Mouse (Mus musculus) forebrain, embryonic 15.5 days (tissue): ENCODE measurements around the gene Ddx6. TPM values are rescaled to one million over a fixed set of nuclear protein-coding genes. Genes with fewer than 3 reads are reported as not detected.

Source experiments
- ATAC-seq: fragments of 200-750 bp; cut with Nextera tagmentation; replicated peaks from 2 replicates; pipeline ENCODE4 v1.8.0; 2017; ENCODE audit warnings: mild to moderate bottlenecking, moderate TSS enrichment, moderate library complexity
- H3K27ac ChIP-seq: fragments of 300-500 bp; sonication (generic); replicated peaks from 2 replicates; pipeline ENCODE4 v1.5.1; 2015; ENCODE audit warnings: mild to moderate bottlenecking, inconsistent platforms
- H3K27me3 ChIP-seq: fragments of 300-500 bp; sonication (generic); 2 replicates; pipeline ENCODE4 v1.6.1; 2015; ENCODE audit warnings: inconsistent platforms
- H3K36me3 ChIP-seq: fragments of 300-500 bp; sonication (generic); 2 replicates; pipeline ENCODE4 v1.6.1; 2015; ENCODE audit warnings: mild to moderate bottlenecking, inconsistent platforms
- H3K4me1 ChIP-seq: fragments of 300-500 bp; sonication (generic); 2 replicates; pipeline ENCODE4 v1.6.1; 2015; ENCODE audit warnings: inconsistent platforms
- H3K4me2 ChIP-seq: fragments of 300-500 bp; sonication (generic); replicated peaks from 2 replicates; pipeline ENCODE4 v1.6.1; 2015; ENCODE audit warnings: mild to moderate bottlenecking, inconsistent platforms
- H3K4me3 ChIP-seq: fragments of 300-500 bp; sonication (generic); 2 replicates; pipeline ENCODE4 v1.5.1; 2015; ENCODE audit warnings: mild to moderate bottlenecking, inconsistent platforms
- H3K9ac ChIP-seq: fragments of 300-500 bp; sonication (generic); replicated peaks from 2 replicates; pipeline ENCODE4 v1.6.1; 2015; ENCODE audit warnings: mild to moderate bottlenecking, inconsistent platforms
- H3K9me3 ChIP-seq: fragments of 300-500 bp; sonication (generic); 2 replicates; pipeline ENCODE4 v1.6.1; 2016; ENCODE audit warnings: inconsistent platforms
- WGBS: fragments of 180-500 bp; shearing (Covaris S2); methylation state at CpG from one replicate; pipeline ENCODE4 v1.1.7; 2015; ENCODE audit warnings: mixed read lengths; 5-methylcytosine and 5-hydroxymethylcytosine counted together
- polyA plus RNA-seq: library from polyadenylated mRNA; unstranded; fragments of >200 nt; fragmentation: Nextera tagmentation; extraction: Ambion mirVana; gene quantifications from 2 replicates; pipeline ENCODE4 v1.2.1, GENCODE M21; 2015

Gene Ddx6
- polyA plus RNA-seq, 1 experiment from 2014 or later = 23.1 TPM

DNA sequence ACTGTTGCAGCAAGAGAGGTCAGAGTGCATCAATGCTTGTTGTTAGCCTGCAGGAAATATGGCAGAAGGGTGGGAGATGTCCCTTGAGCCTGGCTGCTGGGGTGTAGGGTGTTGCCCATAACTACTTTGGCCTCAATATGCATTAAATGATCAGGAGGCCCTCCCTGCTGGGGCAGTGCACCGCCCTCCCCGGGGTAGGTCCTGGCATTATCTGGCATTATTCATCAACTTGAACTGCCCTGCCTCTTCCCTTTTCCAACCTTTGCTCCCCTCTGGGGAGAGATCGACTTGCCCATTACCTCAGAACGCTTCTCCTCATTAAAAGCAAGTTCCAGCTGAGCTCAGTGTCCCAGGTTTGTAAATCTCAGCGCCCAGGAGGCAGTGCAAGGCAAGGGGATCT lies 74.9 kb downstream of the Ddx6 start:
- WGBS = 68% methylated on average over 5 of the region's 5 CpGs
- ATAC-seq = no peak
- H3K27me3 ChIP-seq = no peaks in the 10 kb centered on the region
- H3K4me3 ChIP-seq = no peak overlapping the region
- H3K27ac ChIP-seq = no peak overlapping the region
- no peaks in the 10 kb centered on the region for H3K4me1 ChIP-seq
- H3K36me3 ChIP-seq = no peaks in the 10 kb centered on the region
- no peaks in the 10 kb centered on the region for H3K9me3 ChIP-seq
- no peak overlapping the region for H3K9ac ChIP-seq
- H3K4me2 ChIP-seq = no peak overlapping the region

GRCm38 (mm10) chr9:44683046-44683445 lies 78.4 kb downstream of the Ddx6 start:
- H3K27ac ChIP-seq = no peak overlapping the region
- no peak overlapping the region for H3K4me2 ChIP-seq
- no peaks in the 10 kb centered on the region for H3K27me3 ChIP-seq
- peaks cover 15% of the 10 kb centered on the region for H3K36me3 ChIP-seq
- H3K9ac ChIP-seq = no peak overlapping the region
- H3K4me3 ChIP-seq = no peak overlapping the region
- no peak for ATAC-seq
- WGBS = 86% methylated on average over 8 of the region's 8 CpGs
- H3K4me1 ChIP-seq = peaks cover 18% of the 10 kb centered on the region
- no peaks in the 10 kb centered on the region for H3K9me3 ChIP-seq

DNA sequence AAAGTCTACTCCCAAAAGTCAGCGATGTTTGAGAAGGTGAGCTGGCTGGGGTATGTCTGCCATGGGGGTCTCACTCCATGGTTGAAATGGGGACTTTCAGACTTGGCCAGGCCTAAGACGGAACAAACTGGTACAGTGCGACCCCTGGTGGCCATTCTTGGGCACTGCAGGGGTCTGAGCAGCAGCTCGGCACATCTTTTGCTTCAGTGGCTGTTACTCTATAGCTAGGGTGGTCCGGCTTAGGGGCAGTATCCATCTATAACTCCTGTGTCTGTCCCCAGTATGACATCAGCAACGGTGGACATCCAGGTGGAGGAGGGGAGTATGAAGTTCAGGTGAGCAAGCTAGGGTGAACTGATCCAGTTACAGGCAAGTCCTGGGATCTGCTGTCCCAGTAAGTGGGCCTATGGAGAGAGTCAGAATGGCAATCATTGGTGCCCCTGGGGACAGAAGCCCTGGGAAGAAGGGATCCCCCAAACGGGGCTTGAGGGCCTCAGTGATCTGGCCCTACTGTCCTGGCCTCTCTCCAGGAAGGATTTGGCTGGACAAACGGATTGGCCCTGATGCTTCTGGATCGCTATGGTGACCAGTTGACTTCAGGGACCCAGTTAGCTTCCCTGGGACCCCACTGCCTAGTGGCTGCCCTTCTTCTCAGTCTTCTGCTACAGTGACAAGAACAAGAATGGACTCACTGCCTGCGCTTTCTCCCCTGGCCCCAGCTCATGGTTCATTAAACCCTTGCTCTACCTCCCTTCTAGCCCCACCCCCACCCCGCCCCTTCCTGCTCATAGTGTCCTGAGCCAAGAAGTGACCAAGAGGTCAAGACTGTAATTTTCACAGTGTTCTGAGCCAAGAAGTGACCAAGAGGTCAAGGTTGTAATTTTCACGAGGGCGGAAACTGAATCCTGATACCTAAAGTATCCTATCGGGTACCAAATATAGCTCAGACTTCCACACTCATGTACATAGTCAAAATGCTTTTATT lies 80.9 kb downstream of the Ddx6 start:
- Histone ChIP-seq H3K9ac (peak overlapping the region; percentile 15; the same call in 1 of the 2 replicates), H3K27me3 (no peaks in the 10 kb centered on the region), H3K27ac (peak overlapping the region; percentile 64), H3K9me3 (no peaks in the 10 kb centered on the region), H3K36me3 (peaks cover 27% of the 10 kb centered on the region), H3K4me3 (no peak overlapping the region), H3K4me1 (peaks cover 18% of the 10 kb centered on the region), H3K4me2 (no peak overlapping the region)
- peak; percentile 67 for ATAC-seq
- WGBS = 42% methylated on average over 14 of the region's 14 CpGs

DNA sequence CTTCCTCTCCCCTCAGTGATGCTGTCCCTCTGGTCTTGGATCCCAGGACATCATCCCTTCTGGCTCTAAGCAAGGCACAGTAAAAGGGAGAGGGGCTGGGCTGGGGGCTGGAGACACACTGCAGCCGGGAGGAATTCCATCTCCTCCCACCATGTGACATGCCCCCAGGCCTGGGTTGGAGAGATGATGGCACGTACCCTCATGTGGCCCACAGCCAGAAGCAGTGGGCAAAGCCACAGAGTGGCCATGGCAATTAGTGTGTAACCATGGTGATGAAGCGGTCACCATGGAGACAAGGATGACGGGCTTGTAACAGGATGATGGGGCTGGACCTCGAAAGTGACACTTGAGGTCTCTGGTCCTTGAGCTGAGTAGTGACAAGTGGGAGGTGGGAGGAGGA lies 81.9 kb downstream of the Ddx6 start:
- Histone ChIP-seq H3K4me2 (no peak overlapping the region), H3K4me3 (no peak overlapping the region), H3K9ac (0 out of 2 replicates have a peak overlapping the region, but pooled peaks have one; percentile 1), H3K4me1 (peaks cover 28% of the 10 kb centered on the region), H3K9me3 (no peaks in the 10 kb centered on the region), H3K36me3 (peaks cover 27% of the 10 kb centered on the region), H3K27ac (peak overlapping the region; percentile 64), H3K27me3 (no peaks in the 10 kb centered on the region)
- WGBS = 23% methylated on average over 5 of the region's 5 CpGs
- peak; percentile 26 for ATAC-seq

GRCm38 (mm10) chr9:44688013-44688412 lies 83.3 kb downstream of the Ddx6 start:
- Histone ChIP-seq H3K4me3 (no peak overlapping the region), H3K4me1 (peaks cover 38% of the 10 kb centered on the region), H3K9ac (no peak overlapping the region), H3K9me3 (no peaks in the 10 kb centered on the region), H3K4me2 (no peak overlapping the region), H3K27ac (no peak overlapping the region), H3K27me3 (no peaks in the 10 kb centered on the region), H3K36me3 (peaks cover 27% of the 10 kb centered on the region)
- WGBS = 79% methylated on average over 9 of the region's 9 CpGs
- no peak for ATAC-seq

Other genes starting within 250 kb of the Ddx6 start
- 38.4 and 42.3 TPM in 2 replicates for gene Vps11, start 243.2 kb upstream of the Ddx6 start, polyA plus RNA-seq
- 21.6 and 22.0 TPM in 2 replicates for gene Hyou1, start 225.4 kb upstream of the Ddx6 start, polyA plus RNA-seq
- 36.1 and 37.4 TPM in 2 replicates for gene Slc37a4, start 208.0 kb upstream of the Ddx6 start, polyA plus RNA-seq
- 1,070 and 1,143 TPM in 2 replicates for gene Rps25, start 197.8 kb upstream of the Ddx6 start, polyA plus RNA-seq
- 320 and 321 TPM in 2 replicates for gene Trappc4, start 197.3 kb upstream of the Ddx6 start, polyA plus RNA-seq
- 34.6 and 35.1 TPM in 2 replicates for gene Ccdc84, start 186.3 kb upstream of the Ddx6 start, polyA plus RNA-seq
- gene Foxr1, start 163.8 kb upstream of the Ddx6 start, polyA plus RNA-seq = not detected in 2 replicates
- not detected in 2 replicates for gene Upk2, start 149.9 kb upstream of the Ddx6 start, polyA plus RNA-seq
- 13.6 and 14.4 TPM in 2 replicates for gene Bcl9l, start 122.1 kb upstream of the Ddx6 start, polyA plus RNA-seq
- gene Cxcr5, start 43.0 kb upstream of the Ddx6 start, polyA plus RNA-seq = 0.06 TPM in 1 of 2 replicates, not detected in the other
- gene Treh, start 68.3 kb downstream of the Ddx6 start, polyA plus RNA-seq = not detected in 2 replicates
- 46.4 and 50.0 TPM in 2 replicates for gene Phldb1, start 130.3 kb downstream of the Ddx6 start, polyA plus RNA-seq
- 134 and 139 TPM in 2 replicates for gene Arcn1, start 163.0 kb downstream of the Ddx6 start, polyA plus RNA-seq
- 174 and 179 TPM in 2 replicates for gene Ift46, start 163.0 kb downstream of the Ddx6 start, polyA plus RNA-seq
- gene Tmem25, start 194.4 kb downstream of the Ddx6 start, polyA plus RNA-seq = 6.9 and 7.5 TPM in 2 replicates
- 0.36 TPM in 1 of 2 replicates, not detected in the other for gene Ttc36, start 198.2 kb downstream of the Ddx6 start, polyA plus RNA-seq